Mouse (Mus musculus) brain, adult 2 months (tissue): ENCODE data around the gene Olfr891.
"Not testable (repeated sequence)": the region's sequence is repeated elsewhere in the genome, so short reads cannot be mapped to it uniquely, and the experiment has no call there.

Source experiments
- DNase-seq: peaks from one replicate; pipeline ENCODE4 v3.0.0; 2011; ENCODE audit warnings: low read depth, low spot score

The Olfr891 gene

GRCm38 (mm10) chr9:38180721-38181120, at the start of gene Olfr891:
TSS of gene Olfr891 (minus strand) at chr9:38180821.
- no peak for DNase-seq

DNA sequence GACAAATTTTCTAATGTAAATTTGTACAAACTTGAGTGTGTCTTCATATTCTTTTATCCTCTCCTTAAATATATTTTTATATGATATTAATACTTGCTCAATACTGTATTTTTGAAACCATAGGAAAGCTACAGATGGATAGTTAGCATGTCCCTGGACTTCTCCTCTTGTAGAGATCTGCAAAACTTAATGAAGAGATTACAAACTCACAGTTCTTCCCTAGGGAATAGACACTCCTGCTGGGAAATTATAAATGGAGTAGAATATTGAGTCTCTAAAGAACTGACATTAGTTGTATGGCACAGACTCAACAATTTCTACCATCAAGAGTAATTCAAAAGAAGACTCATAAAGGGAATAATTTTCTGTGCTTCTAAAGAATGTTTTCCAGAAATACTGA, 37.1 kb upstream of the Olfr891 start, which contains the start of gene Olfr894:
Gene Olfr894 (plus strand): TSS at position 301 of the 400 bp plus-strand sequence.
- DNase-seq = no peak

- DNase-seq = no peak
Measured at GRCm38 (mm10) chr9:38208065-38208464, 27.4 kb upstream of the Olfr891 start, which contains the start of gene Olfr893. TSS of gene Olfr893 (plus strand) at chr9:38208365.

DNA sequence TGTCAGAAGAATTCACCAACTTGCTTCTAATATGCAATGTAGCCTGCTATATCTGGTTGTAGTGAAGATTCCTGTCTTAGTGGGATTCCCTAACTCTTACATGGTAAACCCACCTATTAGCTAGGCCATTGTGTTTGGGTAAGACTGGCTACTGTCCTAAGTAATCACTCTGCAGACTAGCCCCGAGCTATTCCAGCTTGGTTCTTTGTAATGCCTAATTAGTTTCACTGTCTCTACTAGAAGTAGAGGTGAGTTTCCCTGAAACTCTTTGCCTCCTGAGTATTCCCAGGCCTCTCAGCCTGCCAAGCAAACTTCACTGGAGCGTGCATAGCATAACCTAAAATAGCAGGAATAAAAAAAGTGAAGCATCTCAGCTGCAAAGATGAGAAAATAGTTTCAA, 12.3 kb downstream of the Olfr891 start:
- DNase-seq = not testable (repeated sequence)

DNA sequence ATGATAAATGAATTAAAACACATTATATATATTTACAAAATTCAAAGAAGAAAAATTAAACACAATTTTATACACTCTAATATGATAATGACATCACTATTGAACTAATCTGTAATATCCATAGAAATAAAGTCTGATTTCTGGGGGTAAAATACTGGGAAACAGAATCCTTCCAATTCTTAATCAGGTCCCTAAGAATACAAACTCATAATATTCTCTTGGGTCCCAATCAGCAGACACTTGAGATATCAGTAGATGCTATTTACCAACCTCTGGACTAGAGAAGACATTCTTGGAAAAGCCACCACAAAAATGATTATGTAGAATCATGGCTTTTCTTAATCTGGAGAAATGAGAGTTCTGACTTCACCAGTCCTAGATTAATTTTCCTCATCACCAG, 38.4 kb downstream of the Olfr891 start, which contains the start of gene Olfr890:
Gene Olfr890 (plus strand): TSS at position 301 of the 400 bp plus-strand sequence.
- no peak for DNase-seq
